Mouse (Mus musculus) forebrain, embryonic 14.5 days (tissue): ENCODE results near the gene Ptprz1. TPM values are rescaled to one million over a fixed set of nuclear protein-coding genes. Genes with fewer than 3 reads are reported as not detected.
A peak's percentile ranks its signal among the peaks of the same experiment; 100 is the strongest.

Experiments
- ATAC-seq: fragments of 200-750 bp; cut with Nextera tagmentation; 2 replicates; pipeline ENCODE4 v1.8.0; 2017; ENCODE audit warnings: mild to moderate bottlenecking, moderate library complexity
- DNase-seq: peaks from one replicate; pipeline ENCODE4 v3.0.0-alpha.2; 2015; ENCODE audit warnings: low spot score
- H3K27ac ChIP-seq: fragments of 300-500 bp; sonication (generic); 2 replicates; pipeline ENCODE4 v1.5.1; 2014; ENCODE audit warnings: low read depth, mild to moderate bottlenecking, control low read depth, low read length, moderate library complexity
- H3K27me3 ChIP-seq: fragments of 300-500 bp; sonication (generic); replicated peaks from 2 replicates; pipeline ENCODE4 v1.6.1; 2014; ENCODE audit warnings: low read length, control low read depth, mixed read lengths; ENCODE audit not compliant: control insufficient read depth, insufficient read depth
- H3K36me3 ChIP-seq: fragments of 300-500 bp; sonication (generic); 2 replicates; pipeline ENCODE4 v1.6.1; 2014; ENCODE audit warnings: low read length, control low read depth; ENCODE audit not compliant: control insufficient read depth, insufficient read depth
- H3K4me1 ChIP-seq: fragments of 300-500 bp; sonication (generic); 2 replicates; pipeline ENCODE4 v1.6.1; 2014; ENCODE audit warnings: antibody characterized with exemption, low read length, control low read depth; ENCODE audit not compliant: control insufficient read depth, insufficient read depth
- H3K4me2 ChIP-seq: fragments of 300-500 bp; sonication (generic); 2 replicates; pipeline ENCODE4 v1.6.1; 2014; ENCODE audit warnings: mild to moderate bottlenecking, control low read depth, low read length
- H3K4me3 ChIP-seq: fragments of 300-500 bp; sonication (generic); 2 replicates; pipeline ENCODE4 v1.5.1; 2014; ENCODE audit warnings: low read depth, low read length, control low read depth
- H3K9ac ChIP-seq: fragments of 300-500 bp; sonication (generic); 2 replicates; pipeline ENCODE4 v1.6.1; 2014; ENCODE audit warnings: mild to moderate bottlenecking, low read length, control low read depth, moderate library complexity
- H3K9me3 ChIP-seq: fragments of 300-500 bp; sonication (generic); replicated peaks from 2 replicates; pipeline ENCODE4 v1.6.1; 2016; ENCODE audit warnings: low read length, control low read depth, mixed read lengths; ENCODE audit not compliant: control insufficient read depth
- WGBS: fragments of 180-500 bp; shearing (Covaris S2); extraction: QIAGEN DNeasy Blood & Tissue Kit; methylation state at CpG from one replicate; pipeline ENCODE4 v1.1.7; 2014; 5-methylcytosine and 5-hydroxymethylcytosine counted together
- polyA plus RNA-seq: library from polyadenylated mRNA; unstranded; fragments of >200 nt; fragmentation: Nextera tagmentation; extraction: Ambion mirVana; gene quantifications from 2 replicates; pipeline ENCODE4 v1.2.1, GENCODE M21; 2014

The Ptprz1 gene
- polyA plus RNA-seq, 1 experiment from 2014 or later: 80.5 TPM

DNA sequence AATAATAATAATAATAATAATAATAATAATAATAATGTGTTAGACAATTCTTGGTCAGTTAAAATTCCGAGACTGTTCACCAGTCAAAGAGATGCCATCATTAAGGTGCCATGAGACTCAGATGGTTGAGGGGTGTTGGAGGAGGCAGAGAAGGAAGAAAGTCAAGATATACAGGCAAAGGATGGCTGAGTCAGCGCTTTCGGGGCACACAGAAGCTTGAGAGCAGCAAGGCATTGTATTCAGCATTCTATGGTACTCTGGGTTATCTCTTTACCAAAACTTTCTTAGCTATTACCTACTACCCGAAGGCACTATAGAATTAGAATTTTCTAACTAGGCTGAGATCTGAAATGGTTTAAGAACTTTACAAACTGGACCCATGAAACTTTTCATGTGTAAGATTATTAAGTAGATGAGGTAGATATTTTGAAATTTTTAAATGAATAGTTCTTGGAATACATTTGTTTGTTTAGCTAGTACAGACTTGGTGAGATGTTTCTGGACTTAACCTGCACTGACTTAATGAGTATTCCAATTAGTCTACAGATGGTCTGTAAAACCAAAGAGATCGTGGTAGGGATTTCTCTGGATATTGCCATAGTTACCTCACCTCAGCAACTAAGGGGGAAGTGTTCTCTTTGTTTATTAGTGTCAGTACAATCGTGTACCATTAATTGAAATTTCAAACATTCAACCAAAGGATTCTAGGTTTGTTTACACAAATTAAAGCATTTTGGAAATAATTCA lies 33.4 kb downstream of the Ptprz1 start:
- no peak for ATAC-seq
- whole genome bisulfite sequencing: 62% methylated on average over 6 of the region's 6 CpGs
- DNase-seq: no peak

GRCm38 (mm10) chr6:22909257-22909907 lies 34.1 kb downstream of the Ptprz1 start:
- no peak overlapping the region for H3K4me2 ChIP-seq

More for the DNA sequence above, 33.4 kb downstream of the Ptprz1 start:
- Histone ChIP-seq H3K9me3 (no peaks in the 10 kb centered on the region), H3K9ac (no peak overlapping the region), H3K27me3 (no peaks in the 10 kb centered on the region), H3K4me2 (no peak overlapping the region), H3K36me3 (no peaks in the 10 kb centered on the region), H3K4me1 (peaks cover 9% of the 10 kb centered on the region), H3K27ac (no peak overlapping the region), H3K4me3 (no peak overlapping the region)

GRCm38 (mm10) chr6:22909908-22910260 lies 34.6 kb downstream of the Ptprz1 start:
- 43% methylated on average over 4 of the region's 4 CpGs for WGBS
- no peak overlapping the region for H3K4me2 ChIP-seq
- ATAC-seq: no peak
- no peak for DNase-seq
- H3K27ac ChIP-seq: no peak overlapping the region; the same call in 1 of the 2 replicates
- no peaks in the 10 kb centered on the region for H3K36me3 ChIP-seq
- H3K9me3 ChIP-seq: no peaks in the 10 kb centered on the region
- H3K4me3 ChIP-seq: no peak overlapping the region
- H3K4me1 ChIP-seq: peaks cover 9% of the 10 kb centered on the region
- no peaks in the 10 kb centered on the region for H3K27me3 ChIP-seq
- no peak overlapping the region for H3K9ac ChIP-seq

More at GRCm38 (mm10) chr6:22909257-22909907, 34.1 kb downstream of the Ptprz1 start:
- peak; percentile 19 for DNase-seq
- 23% methylated on average over 6 of the region's 6 CpGs for WGBS
- no peak overlapping the region for H3K4me3 ChIP-seq
- no peak; the same call in 1 of the 2 replicates for ATAC-seq
- H3K36me3 ChIP-seq: no peaks in the 10 kb centered on the region
- H3K4me1 ChIP-seq: peaks cover 9% of the 10 kb centered on the region
- H3K9me3 ChIP-seq: no peaks in the 10 kb centered on the region
- no peak overlapping the region for H3K27ac ChIP-seq
- H3K9ac ChIP-seq: no peak overlapping the region
- no peaks in the 10 kb centered on the region for H3K27me3 ChIP-seq

- ATAC-seq (peak; percentile 87), DNase-seq (peak; percentile 67)
- Histone ChIP-seq H3K9ac (no peak overlapping the region), H3K9me3 (no peaks in the 10 kb centered on the region), H3K4me1 (peaks cover 11% of the 10 kb centered on the region), H3K4me3 (no peak overlapping the region), H3K36me3 (no peaks in the 10 kb centered on the region), H3K4me2 (no peak overlapping the region), H3K27me3 (no peaks in the 10 kb centered on the region), H3K27ac (peak overlapping the region; percentile 21; the same call in 1 of the 2 replicates)
- 4% methylated on average over 1 of the region's 1 CpGs for WGBS
Observed at GRCm38 (mm10) chr6:22922880-22923279, 47.6 kb downstream of the Ptprz1 start.

DNA sequence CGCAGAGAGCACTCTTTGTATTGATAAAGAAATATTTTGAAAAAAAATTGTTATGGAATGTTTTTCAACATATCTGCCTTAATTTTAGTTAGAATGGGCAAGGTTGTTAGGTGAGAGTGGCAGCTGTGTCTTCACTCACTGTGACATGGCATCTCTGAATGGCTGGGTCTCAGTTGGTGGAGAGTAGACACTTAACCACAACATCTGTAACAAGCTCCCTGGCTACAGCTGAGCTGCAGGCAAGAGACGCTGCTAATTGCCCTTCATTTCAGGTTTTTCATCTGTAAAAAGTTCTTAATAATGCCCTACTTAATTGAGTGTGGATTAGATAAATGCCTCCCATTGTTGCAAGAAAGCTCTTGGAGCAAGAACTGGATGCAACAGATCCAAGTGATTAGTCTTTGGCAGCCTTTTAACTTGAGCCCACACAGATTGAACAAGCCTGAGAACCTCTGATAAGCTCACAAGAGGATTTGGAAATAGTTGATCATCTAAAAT lies 57.5 kb downstream of the Ptprz1 start:
- H3K27ac ChIP-seq: no peak overlapping the region
- H3K27me3 ChIP-seq: no peaks in the 10 kb centered on the region
- H3K36me3 ChIP-seq: no peaks in the 10 kb centered on the region
- DNase-seq: peak; percentile 28
- no peak overlapping the region for H3K4me3 ChIP-seq
- H3K4me1 ChIP-seq: peaks cover 13% of the 10 kb centered on the region
- no peaks in the 10 kb centered on the region for H3K9me3 ChIP-seq
- H3K9ac ChIP-seq: no peak overlapping the region
- no peak for ATAC-seq
- 49% methylated on average over 2 of the region's 2 CpGs for WGBS
- H3K4me2 ChIP-seq: no peak overlapping the region

- no peaks in the 10 kb centered on the region for H3K9me3 ChIP-seq
- WGBS: 25% methylated on average over 4 of the region's 4 CpGs
- H3K4me3 ChIP-seq: no peak overlapping the region
- H3K4me2 ChIP-seq: no peak overlapping the region
- DNase-seq (no peak), ATAC-seq (no peak)
- peaks cover 29% of the 10 kb centered on the region for H3K4me1 ChIP-seq
- H3K36me3 ChIP-seq: no peaks in the 10 kb centered on the region
- H3K9ac ChIP-seq: no peak overlapping the region
- H3K27me3 ChIP-seq: no peaks in the 10 kb centered on the region
- no peak overlapping the region for H3K27ac ChIP-seq
Observed at GRCm38 (mm10) chr6:22937126-22937525, 61.8 kb downstream of the Ptprz1 start.

DNA sequence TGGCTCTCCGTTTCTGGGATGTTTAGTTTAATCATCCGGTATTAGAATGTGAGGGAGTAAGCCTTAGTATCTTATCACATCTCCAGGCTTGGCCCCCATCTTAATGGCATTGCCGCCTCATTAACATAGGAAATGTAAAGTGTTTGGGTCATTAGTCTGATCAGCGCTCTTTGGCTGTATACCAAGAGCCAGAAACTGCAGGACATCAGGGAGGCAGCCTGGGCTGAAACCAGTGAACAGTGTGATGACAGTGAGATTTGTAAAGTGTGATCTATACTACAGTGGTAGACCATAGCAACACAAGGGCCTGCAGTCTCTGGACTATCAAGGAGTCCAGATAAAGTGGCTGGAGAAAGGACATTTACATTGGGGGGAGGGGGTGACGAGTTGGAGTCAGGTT lies 62.2 kb downstream of the Ptprz1 start:
- Histone ChIP-seq H3K27ac (no peak overlapping the region), H3K4me3 (no peak overlapping the region), H3K9me3 (no peaks in the 10 kb centered on the region), H3K4me2 (no peak overlapping the region), H3K4me1 (peaks cover 29% of the 10 kb centered on the region), H3K9ac (no peak overlapping the region), H3K36me3 (no peaks in the 10 kb centered on the region), H3K27me3 (no peaks in the 10 kb centered on the region)
- 15% methylated on average over 5 of the region's 5 CpGs for WGBS
- peak; percentile 56; the same call in 1 of the 2 replicates for ATAC-seq
- DNase-seq: peak; percentile 61

DNA sequence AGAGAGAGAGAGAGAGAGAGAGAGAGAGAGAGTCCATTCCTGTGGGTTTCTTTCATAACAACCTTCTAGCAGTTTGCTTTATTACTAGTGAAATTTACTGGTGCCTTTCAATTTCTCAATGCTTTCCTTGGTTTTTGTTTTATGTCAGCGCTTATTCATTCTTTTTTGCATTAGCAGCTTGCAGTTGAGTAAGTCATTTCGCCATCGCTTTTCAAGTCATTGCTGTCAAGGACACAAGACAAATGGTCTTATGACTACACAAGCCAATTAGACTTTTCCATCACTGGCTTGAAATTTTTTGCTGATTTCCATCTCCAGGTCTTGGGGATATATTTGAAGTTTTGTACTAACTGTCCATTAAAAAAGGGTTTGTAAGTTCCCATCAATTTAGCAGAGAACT lies 68.9 kb downstream of the Ptprz1 start:
- ATAC-seq (no peak), DNase-seq (no peak)
- Histone ChIP-seq H3K36me3 (no peaks in the 10 kb centered on the region), H3K4me2 (no peak overlapping the region), H3K9ac (no peak overlapping the region), H3K27ac (no peak overlapping the region), H3K9me3 (no peaks in the 10 kb centered on the region), H3K27me3 (no peaks in the 10 kb centered on the region), H3K4me3 (no peak overlapping the region), H3K4me1 (peaks cover 11% of the 10 kb centered on the region)
- WGBS: 93% methylated on average over 3 of the region's 3 CpGs

GRCm38 (mm10) chr6:22963374-22963773 lies 88.1 kb downstream of the Ptprz1 start:
- H3K27ac ChIP-seq: no peak overlapping the region
- DNase-seq (no peak), ATAC-seq (no peak)
- H3K9me3 ChIP-seq: peaks cover 4% of the 10 kb centered on the region; the same call in 1 of the 2 replicates
- H3K27me3 ChIP-seq: no peaks in the 10 kb centered on the region
- WGBS: 90% methylated on average over 3 of the region's 3 CpGs
- no peak overlapping the region for H3K9ac ChIP-seq
- no peak overlapping the region for H3K4me3 ChIP-seq
- H3K36me3 ChIP-seq: peaks cover 13% of the 10 kb centered on the region; the same call in 1 of the 2 replicates
- H3K4me2 ChIP-seq: no peak overlapping the region
- no peaks in the 10 kb centered on the region for H3K4me1 ChIP-seq
